Mouse (Mus musculus): ENCODE measurements at regions not wholly inside any gene's neighbourhood (a gene's known extent, or its start where the extent isn't known, plus 50 kb on each side); places are given as distances from the start of the nearest gene placed in this dataset.

DNA sequence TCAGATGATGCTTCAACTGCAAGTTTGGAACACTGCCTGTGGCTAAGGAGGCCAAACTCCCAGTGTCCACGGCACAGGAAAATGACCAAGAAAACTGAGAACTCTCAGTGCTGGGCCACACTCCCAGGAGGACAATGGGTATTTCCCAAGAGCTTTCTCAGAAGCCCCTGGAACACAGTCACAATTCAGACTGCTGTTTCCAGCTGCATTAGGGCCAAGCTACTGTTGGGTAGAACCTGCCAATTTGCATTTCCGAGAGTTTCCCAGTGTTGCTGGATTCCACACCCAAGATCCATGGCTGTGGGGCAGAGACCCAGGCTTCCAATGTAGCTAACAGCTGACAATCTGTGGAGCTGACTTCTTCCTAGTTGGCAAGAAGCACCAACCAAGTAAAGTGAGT, 141.9 kb upstream of the D7Ertd443e start:
- H3K4me3 ChIP-seq (ENCODE audit: control insufficient read depth in 1 of 2, insufficient read depth in 1 of 2, low read depth in 2 of 2, low read length in 2 of 2): no peak overlapping the region
- no peak for TF ChIP-seq NRF1 (IDR thresholded peaks at IDR 0.05; ENCODE audit: insufficient read depth, low read depth, low read length, poor library complexity, severe bottlenecking)
- no peak for TF ChIP-seq EP300 (IDR thresholded peaks at IDR 0.05; ENCODE audit: low read depth in 1 of 2, low read length in 2 of 2)
- no peak for TF ChIP-seq ETS1 (IDR thresholded peaks at IDR 0.05; ENCODE audit: low read depth, low read length)
- no peak for TF ChIP-seq ZNF384 (IDR thresholded peaks at IDR 0.05; ENCODE audit: low read depth, low read length)
- no peak for TF ChIP-seq MYC (IDR thresholded peaks at IDR 0.05; ENCODE audit: low read depth, low read length)
- no peak for TF ChIP-seq USF2 (IDR thresholded peaks at IDR 0.05; ENCODE audit: borderline replicate concordance in 1 of 2, insufficient read depth in 1 of 2, low read depth in 1 of 2, low read length in 2 of 2)
- TF ChIP-seq TCF12 (IDR thresholded peaks at IDR 0.05; ENCODE audit: low read depth, low read length): no peak
- no peak for TF ChIP-seq CHD1 (IDR thresholded peaks at IDR 0.05; ENCODE audit: low read depth, low read length)
- no peak for TF ChIP-seq HCFC1 (IDR thresholded peaks at IDR 0.05; ENCODE audit: low read depth, low read length)
- TF ChIP-seq POLR2AphosphoS5 (IDR thresholded peaks at IDR 0.05; ENCODE audit: borderline replicate concordance, low read depth, low read length): no peak
- TF ChIP-seq UBTF (IDR thresholded peaks at IDR 0.05; ENCODE audit: borderline replicate concordance, insufficient read depth, low read depth, low read length): no peak
- TF ChIP-seq CHD2 (IDR thresholded peaks at IDR 0.05; ENCODE audit: low read length): no peak
- no peak for TF ChIP-seq MEF2A (IDR thresholded peaks at IDR 0.05; ENCODE audit: extremely low read depth, insufficient replicate concordance, low read depth, low read length, poor library complexity, severe bottlenecking)
- TF ChIP-seq JUND (IDR thresholded peaks at IDR 0.05; ENCODE audit: low read depth, low read length): no peak
- no peak for TF ChIP-seq E2F4 (IDR thresholded peaks at IDR 0.05; ENCODE audit: borderline replicate concordance, low read depth, low read length)
- no peak for TF ChIP-seq ZMIZ1 (IDR thresholded peaks at IDR 0.05; ENCODE audit: low read depth, low read length)
- no peak for TF ChIP-seq SMC3 (IDR thresholded peaks at IDR 0.05; ENCODE audit: low read depth, low read length)
- no peak overlapping the region for H3K27ac ChIP-seq (ENCODE audit: control insufficient read depth, low read depth, low read length)
- DNase-seq (ENCODE audit: low read depth, low spot score): no peak
- H3K4me1 ChIP-seq (ENCODE audit: control insufficient read depth in 1 of 2, insufficient read depth in 2 of 2, low read length in 2 of 2): no peaks in the 10 kb centered on the region
- H3K79me2 ChIP-seq (ENCODE audit: control insufficient read depth, insufficient read depth, low read length, poor library complexity): no peaks in the 10 kb centered on the region
- no peaks in the 10 kb centered on the region for H3K9me3 ChIP-seq (replicated peaks; ENCODE audit: insufficient read depth, low read length)
- H3K36me3 ChIP-seq (ENCODE audit: control insufficient read depth in 1 of 2, insufficient read depth in 2 of 2, low read length in 2 of 2): no peaks in the 10 kb centered on the region
- no peaks in the 10 kb centered on the region for H3K27me3 ChIP-seq (ENCODE audit: control insufficient read depth in 1 of 2, insufficient read depth in 2 of 2, low read length in 2 of 2)
- H3K9ac ChIP-seq (ENCODE audit: control insufficient read depth, low read depth, low read length, poor library complexity, severe bottlenecking): no peak overlapping the region

- H3K4me3 ChIP-seq (ENCODE audit: control insufficient read depth in 1 of 2, insufficient read depth in 1 of 2, low read depth in 2 of 2, low read length in 2 of 2): no peak overlapping the region
- H3K27ac ChIP-seq (ENCODE audit: control insufficient read depth, low read depth, low read length): no peak overlapping the region
- H3K27me3 ChIP-seq (ENCODE audit: control insufficient read depth in 1 of 2, insufficient read depth in 2 of 2, low read length in 2 of 2): no peaks in the 10 kb centered on the region
- H3K4me1 ChIP-seq (ENCODE audit: control insufficient read depth in 1 of 2, insufficient read depth in 2 of 2, low read length in 2 of 2): no peaks in the 10 kb centered on the region
- H3K9ac ChIP-seq (ENCODE audit: control insufficient read depth, low read depth, low read length, poor library complexity, severe bottlenecking): no peak overlapping the region
- H3K79me2 ChIP-seq (ENCODE audit: control insufficient read depth, insufficient read depth, low read length, poor library complexity): no peaks in the 10 kb centered on the region
- TF ChIP-seq EP300 (IDR thresholded peaks at IDR 0.05; ENCODE audit: low read depth in 1 of 2, low read length in 2 of 2) (no peak), MEF2A (IDR thresholded peaks at IDR 0.05; ENCODE audit: extremely low read depth, insufficient replicate concordance, low read depth, low read length, poor library complexity, severe bottlenecking) (no peak), ZNF384 (IDR thresholded peaks at IDR 0.05; ENCODE audit: low read depth, low read length) (no peak), CTCF (IDR thresholded peaks at IDR 0.05 in 2 of 3, conservative IDR thresholded peaks at IDR 0.05 in 1 of 3; ENCODE audit: control insufficient read depth in 1 of 3, insufficient read depth in 1 of 3, low read depth in 2 of 3, low read length in 3 of 3, poor library complexity in 1 of 3, severe bottlenecking in 1 of 3) (no peak), TAL1 (IDR thresholded peaks at IDR 0.05; ENCODE audit: low read length) (no peak)
- H3K36me3 ChIP-seq (ENCODE audit: control insufficient read depth in 1 of 2, insufficient read depth in 2 of 2, low read length in 2 of 2): no peaks in the 10 kb centered on the region
- H3K9me3 ChIP-seq (replicated peaks; ENCODE audit: insufficient read depth, low read length): no peaks in the 10 kb centered on the region
- DNase-seq (ENCODE audit: low read depth, low spot score): no peak
Measured at GRCm38 (mm10) chr7:134528026-134528425, 142.4 kb upstream of the Dock1 start.
